Mouse (Mus musculus): ENCODE data around the gene Chst8.
A peak's percentile ranks its signal among the peaks of the same experiment; 100 is the strongest.

Gene Chst8

GRCm38 (mm10) chr7:34721650-34722048, 90.9 kb downstream of the Chst8 start:
- Histone ChIP-seq H3K27me3 (ENCODE audit: control insufficient read depth, insufficient read depth, low read length, poor library complexity, severe bottlenecking) (no peaks in the 10 kb centered on the region), H3K36me3 (ENCODE audit: control insufficient read depth, insufficient read depth, low read length, poor library complexity, severe bottlenecking) (no peaks in the 10 kb centered on the region)
- DNase-seq (ENCODE audit: low read depth, low spot score) = no peak

- Histone ChIP-seq H3K27me3 (ENCODE audit: control insufficient read depth, insufficient read depth, low read length, poor library complexity, severe bottlenecking) (no peaks in the 10 kb centered on the region), H3K36me3 (ENCODE audit: control insufficient read depth, insufficient read depth, low read length, poor library complexity, severe bottlenecking) (no peaks in the 10 kb centered on the region)
- DNase-seq (ENCODE audit: low read depth, low spot score) = no peak
Measured at GRCm38 (mm10) chr7:34720882-34721649, 91.4 kb downstream of the Chst8 start.

GRCm38 (mm10) chr7:34719599-34719998, 92.9 kb downstream of the Chst8 start:
- Histone ChIP-seq H3K27me3 (ENCODE audit: control insufficient read depth, insufficient read depth, low read length, poor library complexity, severe bottlenecking) (no peaks in the 10 kb centered on the region), H3K36me3 (ENCODE audit: control insufficient read depth, insufficient read depth, low read length, poor library complexity, severe bottlenecking) (no peaks in the 10 kb centered on the region)
- DNase-seq (ENCODE audit: low read depth, low spot score) = peak; percentile 21

- no peaks in the 10 kb centered on the region for H3K27me3 ChIP-seq (ENCODE audit: control insufficient read depth, insufficient read depth, low read length, poor library complexity, severe bottlenecking)
- no peak for DNase-seq (ENCODE audit: low read depth, low spot score)
- no peaks in the 10 kb centered on the region for H3K36me3 ChIP-seq (ENCODE audit: control insufficient read depth, insufficient read depth, low read length, poor library complexity, severe bottlenecking)
Measured at GRCm38 (mm10) chr7:34718651-34719050, 93.9 kb downstream of the Chst8 start.

- no peaks in the 10 kb centered on the region for H3K36me3 ChIP-seq (ENCODE audit: control insufficient read depth, insufficient read depth, low read length, poor library complexity, severe bottlenecking)
- no peak for DNase-seq (ENCODE audit: low read depth, low spot score)
- no peaks in the 10 kb centered on the region for H3K27me3 ChIP-seq (ENCODE audit: control insufficient read depth, insufficient read depth, low read length, poor library complexity, severe bottlenecking)
Measured at GRCm38 (mm10) chr7:34717161-34717810, 95.2 kb downstream of the Chst8 start.

GRCm38 (mm10) chr7:34714848-34715460, 97.6 kb downstream of the Chst8 start:
- no peak for DNase-seq (ENCODE audit: low read depth, low spot score)
- no peaks in the 10 kb centered on the region for H3K36me3 ChIP-seq (ENCODE audit: control insufficient read depth, insufficient read depth, low read length, poor library complexity, severe bottlenecking)
- no peaks in the 10 kb centered on the region for H3K27me3 ChIP-seq (ENCODE audit: control insufficient read depth, insufficient read depth, low read length, poor library complexity, severe bottlenecking)

- DNase-seq (ENCODE audit: low read depth, low spot score) = no peak
- no peaks in the 10 kb centered on the region for H3K36me3 ChIP-seq (ENCODE audit: control insufficient read depth, insufficient read depth, low read length, poor library complexity, severe bottlenecking)
- H3K27me3 ChIP-seq (ENCODE audit: control insufficient read depth, insufficient read depth, low read length, poor library complexity, severe bottlenecking) = no peaks in the 10 kb centered on the region
Measured at GRCm38 (mm10) chr7:34709111-34709510, 103.4 kb downstream of the Chst8 start.

GRCm38 (mm10) chr7:34704401-34704800, 108.1 kb downstream of the Chst8 start:
- H3K36me3 ChIP-seq (ENCODE audit: control insufficient read depth, insufficient read depth, low read length, poor library complexity, severe bottlenecking) = no peaks in the 10 kb centered on the region
- no peaks in the 10 kb centered on the region for H3K27me3 ChIP-seq (ENCODE audit: control insufficient read depth, insufficient read depth, low read length, poor library complexity, severe bottlenecking)
- no peak for DNase-seq (ENCODE audit: low read depth, low spot score)

GRCm38 (mm10) chr7:34703437-34703836, 109.1 kb downstream of the Chst8 start:
- no peak for DNase-seq (ENCODE audit: low read depth, low spot score)
- Histone ChIP-seq H3K27me3 (ENCODE audit: control insufficient read depth, insufficient read depth, low read length, poor library complexity, severe bottlenecking) (no peaks in the 10 kb centered on the region), H3K36me3 (ENCODE audit: control insufficient read depth, insufficient read depth, low read length, poor library complexity, severe bottlenecking) (no peaks in the 10 kb centered on the region)

GRCm38 (mm10) chr7:34702718-34703351, 109.7 kb downstream of the Chst8 start:
- no peak for DNase-seq (ENCODE audit: low read depth, low spot score)
- Histone ChIP-seq H3K36me3 (ENCODE audit: control insufficient read depth, insufficient read depth, low read length, poor library complexity, severe bottlenecking) (no peaks in the 10 kb centered on the region), H3K27me3 (ENCODE audit: control insufficient read depth, insufficient read depth, low read length, poor library complexity, severe bottlenecking) (no peaks in the 10 kb centered on the region)

GRCm38 (mm10) chr7:34699888-34700287, 112.6 kb downstream of the Chst8 start:
- DNase-seq (ENCODE audit: low read depth, low spot score) = no peak
- H3K27me3 ChIP-seq (ENCODE audit: control insufficient read depth, insufficient read depth, low read length, poor library complexity, severe bottlenecking) = no peaks in the 10 kb centered on the region

GRCm38 (mm10) chr7:34698221-34698620, 114.3 kb downstream of the Chst8 start:
- Histone ChIP-seq H3K27me3 (ENCODE audit: control insufficient read depth, insufficient read depth, low read length, poor library complexity, severe bottlenecking) (no peaks in the 10 kb centered on the region), H3K36me3 (ENCODE audit: control insufficient read depth, insufficient read depth, low read length, poor library complexity, severe bottlenecking) (no peaks in the 10 kb centered on the region)
- no peak for DNase-seq (ENCODE audit: low read depth, low spot score)

More at GRCm38 (mm10) chr7:34699888-34700287, 112.6 kb downstream of the Chst8 start:
- no peaks in the 10 kb centered on the region for H3K36me3 ChIP-seq (ENCODE audit: control insufficient read depth, insufficient read depth, low read length, poor library complexity, severe bottlenecking)

- Histone ChIP-seq H3K36me3 (ENCODE audit: control insufficient read depth, insufficient read depth, low read length, poor library complexity, severe bottlenecking) (no peaks in the 10 kb centered on the region), H3K27me3 (ENCODE audit: control insufficient read depth, insufficient read depth, low read length, poor library complexity, severe bottlenecking) (no peaks in the 10 kb centered on the region)
- no peak for DNase-seq (ENCODE audit: low read depth, low spot score)
Measured at GRCm38 (mm10) chr7:34696086-34696485, 116.4 kb downstream of the Chst8 start.

- Histone ChIP-seq H3K27me3 (ENCODE audit: control insufficient read depth, insufficient read depth, low read length, poor library complexity, severe bottlenecking) (no peaks in the 10 kb centered on the region), H3K36me3 (ENCODE audit: control insufficient read depth, insufficient read depth, low read length, poor library complexity, severe bottlenecking) (no peaks in the 10 kb centered on the region)
- no peak for DNase-seq (ENCODE audit: low read depth, low spot score)
Measured at GRCm38 (mm10) chr7:34694898-34695297, 117.6 kb downstream of the Chst8 start.

- Histone ChIP-seq H3K36me3 (ENCODE audit: control insufficient read depth, insufficient read depth, low read length, poor library complexity, severe bottlenecking) (no peaks in the 10 kb centered on the region), H3K27me3 (ENCODE audit: control insufficient read depth, insufficient read depth, low read length, poor library complexity, severe bottlenecking) (no peaks in the 10 kb centered on the region)
- no peak for DNase-seq (ENCODE audit: low read depth, low spot score)
Measured at GRCm38 (mm10) chr7:34693916-34694315, 118.6 kb downstream of the Chst8 start.
